Mouse (Mus musculus) kidney, postnatal 0 days (tissue): ENCODE measurements around the gene Hspa1a. TPM values are rescaled to one million over a fixed set of nuclear protein-coding genes. Genes with fewer than 3 reads are reported as not detected.
"Not testable (repeated sequence)": the region's sequence is repeated elsewhere in the genome, so short reads cannot be mapped to it uniquely, and the experiment has no call there.

ENCODE experiments used
- ATAC-seq: fragments of 200-750 bp; cut with Nextera tagmentation; replicated peaks from 2 replicates; pipeline ENCODE4 v1.8.0; 2017; ENCODE audit warnings: low read depth, moderate number of reproducible peaks, moderate TSS enrichment, moderate library complexity; ENCODE audit not compliant: low FRiP score
- DNase-seq: peaks from one replicate; pipeline ENCODE4 v3.0.0-alpha.2; 2016; ENCODE audit warnings: low spot score
- H3K27ac ChIP-seq: fragments of 300-500 bp; sonication (generic); 2 replicates; pipeline ENCODE4 v1.5.1; 2014; ENCODE audit warnings: mild to moderate bottlenecking
- H3K27me3 ChIP-seq: fragments of 300-500 bp; sonication (generic); 2 replicates; pipeline ENCODE4 v1.6.1; 2014; ENCODE audit warnings: low read length, mixed read lengths; ENCODE audit not compliant: insufficient read depth
- H3K36me3 ChIP-seq: fragments of 300-500 bp; sonication (generic); 2 replicates; pipeline ENCODE4 v1.6.1; 2014; ENCODE audit warnings: low read length, mixed read lengths; ENCODE audit not compliant: insufficient read depth
- H3K4me1 ChIP-seq: fragments of 300-500 bp; sonication (generic); replicated peaks from 2 replicates; pipeline ENCODE4 v1.6.1; 2014; ENCODE audit warnings: antibody characterized with exemption, low read length, mixed read lengths; ENCODE audit not compliant: insufficient read depth
- H3K4me2 ChIP-seq: fragments of 300-500 bp; sonication (generic); 2 replicates; pipeline ENCODE4 v1.6.1; 2014; ENCODE audit warnings: mild to moderate bottlenecking, low read length, moderate library complexity, mixed read lengths
- H3K4me3 ChIP-seq: fragments of 300-500 bp; sonication (generic); replicated peaks from 2 replicates; pipeline ENCODE4 v1.5.1; 2014; ENCODE audit warnings: low read depth, low read length
- H3K9ac ChIP-seq: fragments of 300-500 bp; sonication (generic); 2 replicates; pipeline ENCODE4 v1.6.1; 2014; ENCODE audit warnings: low read depth, low read length
- H3K9me3 ChIP-seq: fragments of 300-500 bp; sonication (generic); replicated peaks from 2 replicates; pipeline ENCODE4 v1.6.1; 2016; ENCODE audit warnings: low read length, inconsistent platforms, mixed read lengths
- CTCF ChIP-seq: IDR thresholded peaks from 2 replicates; pipeline ENCODE4 v1.5.1; 2016; ENCODE audit warnings: antibody characterized with exemption, low read depth, mild to moderate bottlenecking, moderate library complexity
- WGBS: fragments of 180-500 bp; shearing (Covaris S2); extraction: QIAGEN DNeasy Blood & Tissue Kit; methylation state at CpG from one replicate; pipeline ENCODE4 v1.1.7; 2014; 5-methylcytosine and 5-hydroxymethylcytosine counted together
- polyA plus RNA-seq: library from polyadenylated mRNA; unstranded; fragments of >200 nt; fragmentation: Nextera tagmentation; extraction: Ambion mirVana; gene quantifications from 2 replicates; pipeline ENCODE4 v1.2.1, GENCODE M21; 2015

Gene Hspa1a
- polyA plus RNA-seq, 1 experiment from 2014 or later, result 22.4 TPM

- H3K4me3 ChIP-seq, result no peak overlapping the region
- H3K27me3 ChIP-seq, result no peaks in the 10 kb centered on the region
- no peak for ATAC-seq
- 88% methylated on average over 5 of the region's 5 CpGs for WGBS
- no peak overlapping the region for H3K9ac ChIP-seq
- peaks cover 8% of the 10 kb centered on the region; the same call in 1 of the 2 replicates for H3K4me1 ChIP-seq
- no peaks in the 10 kb centered on the region for H3K9me3 ChIP-seq
- H3K36me3 ChIP-seq, result no peaks in the 10 kb centered on the region
- H3K27ac ChIP-seq, result no peak overlapping the region
- 0 out of 2 replicates have a peak overlapping the region, but pooled peaks have one; percentile 18 for H3K4me2 ChIP-seq
- TF ChIP-seq CTCF, result no peak
- no peak for DNase-seq
These were observed 25.2 kb upstream of the Hspa1a start for GRCm38 (mm10) chr17:34997142-34997483.

- no peak overlapping the region for H3K4me3 ChIP-seq
These were observed 24.6 kb upstream of the Hspa1a start for GRCm38 (mm10) chr17:34996411-34997141.

DNA sequence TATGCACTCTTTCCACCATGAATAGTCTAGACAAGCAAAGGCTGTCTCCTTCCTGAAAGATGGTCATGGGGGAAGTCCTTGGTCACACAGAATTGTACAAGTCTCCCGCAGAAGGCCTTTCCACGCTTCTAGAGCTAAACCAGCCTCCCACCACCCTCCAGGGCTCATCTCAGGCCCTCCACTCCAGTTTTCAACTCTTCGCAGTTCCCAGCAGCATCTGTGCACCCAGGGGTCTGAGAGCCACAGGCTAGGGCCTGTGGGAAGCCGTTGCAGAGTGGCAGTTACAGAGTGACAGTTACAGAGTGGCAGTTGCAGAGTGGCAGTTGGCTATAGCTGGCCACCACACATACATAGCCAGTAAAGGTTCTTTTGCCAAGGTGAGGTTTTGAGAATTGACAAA, 24.0 kb upstream of the Hspa1a start:
- H3K27me3 ChIP-seq, DNase-seq, H3K9me3 ChIP-seq, H3K4me2 ChIP-seq, H3K4me1 ChIP-seq, H3K4me3 ChIP-seq, H3K36me3 ChIP-seq, H3K27ac ChIP-seq, H3K9ac ChIP-seq, ATAC-seq: not testable (repeated sequence)
- over 99% methylated on average over 4 of the region's 4 CpGs for WGBS

More at GRCm38 (mm10) chr17:34996411-34997141, 24.6 kb upstream of the Hspa1a start:
- WGBS, result 79% methylated on average over 12 of the region's 14 CpGs
- Histone ChIP-seq H3K4me2 (0 out of 2 replicates have a peak overlapping the region, but pooled peaks have one; percentile 18), H3K9ac (no peak overlapping the region), H3K27ac (no peak overlapping the region), H3K4me1 (peaks cover 8% of the 10 kb centered on the region; the same call in 1 of the 2 replicates), H3K36me3 (no peaks in the 10 kb centered on the region), H3K9me3 (no peaks in the 10 kb centered on the region), H3K27me3 (no peaks in the 10 kb centered on the region)
- DNase-seq (no peak), ATAC-seq (no peak)
- TF ChIP-seq CTCF, result no peak

DNA sequence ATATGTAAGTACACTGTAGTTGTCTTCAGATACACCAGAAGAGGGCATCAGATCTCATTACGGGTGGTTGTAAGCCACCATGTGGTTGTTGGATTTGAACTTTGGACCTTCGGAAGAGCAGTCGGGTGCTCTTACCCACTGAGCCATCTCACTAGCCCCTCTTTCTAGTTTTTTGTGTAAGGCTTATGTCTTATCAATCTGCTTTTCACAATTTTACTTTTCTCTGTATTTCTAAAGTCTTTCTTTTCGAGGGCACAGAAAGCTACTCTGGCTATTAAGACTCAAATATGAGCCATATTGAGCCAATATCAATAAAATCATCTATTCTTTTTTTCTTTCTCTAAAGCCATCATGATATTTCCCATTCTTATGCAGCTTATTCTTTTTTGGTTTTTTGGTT, 23.2 kb upstream of the Hspa1a start:
- not testable (repeated sequence) for H3K9ac ChIP-seq, DNase-seq, H3K36me3 ChIP-seq, ATAC-seq, H3K4me1 ChIP-seq, H3K27ac ChIP-seq, H3K4me2 ChIP-seq, H3K27me3 ChIP-seq, H3K4me3 ChIP-seq, H3K9me3 ChIP-seq
- WGBS, result 88% methylated on average over 4 of the region's 4 CpGs

DNA sequence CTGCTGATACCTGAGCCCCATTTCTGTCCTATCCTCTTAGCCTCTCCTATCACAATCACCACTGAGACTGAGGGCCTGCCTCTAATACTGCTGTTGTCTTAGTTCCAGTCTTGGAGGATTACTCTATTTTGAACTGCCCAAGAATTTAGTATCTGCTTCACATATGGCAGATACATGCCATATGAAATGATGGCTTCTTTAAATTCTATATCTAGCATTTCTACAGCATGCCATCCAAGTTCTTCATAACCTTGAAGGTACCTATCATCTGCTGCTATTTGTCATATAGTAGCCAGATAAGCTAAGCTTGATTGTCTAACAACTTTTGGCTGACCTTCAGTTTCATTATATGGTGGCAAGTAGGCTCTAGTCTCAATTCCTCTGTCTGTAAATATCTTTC, 22.8 kb upstream of the Hspa1a start:
- Histone ChIP-seq H3K9me3 (no peaks in the 10 kb centered on the region), H3K4me3 (no peak overlapping the region), H3K4me1 (peaks cover 6% of the 10 kb centered on the region; the same call in 1 of the 2 replicates), H3K4me2 (no peak overlapping the region), H3K27ac (no peak overlapping the region), H3K9ac (no peak overlapping the region), H3K36me3 (peaks cover 6% of the 10 kb centered on the region; the same call in 1 of the 2 replicates), H3K27me3 (no peaks in the 10 kb centered on the region)
- TF ChIP-seq CTCF, result no peak
- ATAC-seq, result no peak
- DNase-seq, result no peak

DNA sequence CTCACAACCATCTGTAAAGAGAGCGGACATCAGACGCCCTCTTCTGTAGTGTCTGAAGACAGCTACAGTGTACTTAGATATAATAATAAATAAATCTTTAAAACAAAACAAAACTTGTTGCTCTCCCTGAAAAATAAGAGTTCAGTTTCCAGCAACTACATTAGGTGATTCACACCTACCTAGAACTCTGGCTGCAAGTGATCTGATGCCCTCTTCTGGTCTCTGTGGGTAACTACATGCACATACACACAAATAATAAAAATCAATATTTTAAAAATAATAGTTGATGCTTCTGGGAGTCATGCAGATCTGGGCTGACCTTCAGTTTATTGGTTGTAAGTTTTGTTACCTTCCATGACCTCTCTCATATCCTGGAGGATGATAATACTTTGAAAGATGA, 12.3 kb upstream of the Hspa1a start:
- peak; percentile 78 for DNase-seq

DNA sequence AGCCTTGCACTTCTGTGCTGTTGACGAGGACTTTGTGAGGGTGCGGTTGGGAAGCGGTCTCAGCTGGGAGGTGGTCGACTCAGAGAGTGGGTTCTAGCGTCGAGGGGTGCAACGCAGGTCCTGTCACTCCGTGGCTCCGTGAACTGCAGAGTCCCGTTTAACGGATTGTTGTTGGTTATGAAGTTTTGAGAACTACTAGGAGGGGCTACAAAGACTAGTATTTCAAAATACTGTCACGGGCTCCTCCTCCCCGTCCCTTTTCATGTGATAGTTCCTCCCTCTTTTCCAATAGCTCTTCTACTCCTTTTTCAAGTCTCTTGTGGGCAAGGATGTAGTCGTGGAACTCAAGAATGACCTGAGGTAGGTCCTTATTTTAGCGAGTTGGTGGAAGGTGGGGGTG, 10.4 kb upstream of the Hspa1a start:
- Histone ChIP-seq H3K27ac (peak overlapping the region; percentile 95), H3K4me2 (peak overlapping the region; percentile 98), H3K36me3 (peaks cover 13% of the 10 kb centered on the region), H3K4me1 (0 out of 2 replicates have a peak, but pooled peaks cover 6% of the 10 kb centered on the region), H3K4me3 (peak overlapping the region; percentile 80), H3K27me3 (no peaks in the 10 kb centered on the region), H3K9me3 (no peaks in the 10 kb centered on the region), H3K9ac (peak overlapping the region; percentile 80)
- DNase-seq, result peak; percentile 41
- ATAC-seq, result no peak
- no peak for TF ChIP-seq CTCF
- WGBS, result under 1% methylated on average over 15 of the region's 15 CpGs

More for the DNA sequence above, 12.3 kb upstream of the Hspa1a start:
- Histone ChIP-seq H3K27me3 (no peaks in the 10 kb centered on the region), H3K36me3 (peaks cover 13% of the 10 kb centered on the region), H3K4me2 (no peak overlapping the region), H3K27ac (no peak overlapping the region), H3K4me3 (no peak overlapping the region), H3K9me3 (no peaks in the 10 kb centered on the region), H3K9ac (no peak overlapping the region), H3K4me1 (0 out of 2 replicates have a peak, but pooled peaks cover 6% of the 10 kb centered on the region)
- ATAC-seq, result no peak
- 74% methylated on average over 2 of the region's 2 CpGs for WGBS
- peak; percentile 84 for TF ChIP-seq CTCF
